Mouse (Mus musculus) E14TG2a.4 (cell line): ENCODE results near the gene Capns2.

Experiments
- CTCF ChIP-seq: conservative IDR thresholded peaks from 2 replicates; pipeline ENCODE4 v1.5.1; 2014; ENCODE audit warnings: low read length
- NANOG ChIP-seq: IDR thresholded peaks from 2 replicates; pipeline ENCODE4 v1.6.1; 2014; ENCODE audit warnings: borderline replicate concordance, low read length, mixed read lengths

GRCm38 (mm10) chr8:92870281-92870680 is 30.9 kb upstream of the Capns2 start:
- TF ChIP-seq CTCF (no peak), NANOG (no peak)
